Mouse (Mus musculus): ENCODE measurements around the gene Wipf2.
A peak's percentile ranks its signal among the peaks of the same experiment; 100 is the strongest.

The Wipf2 gene

DNA sequence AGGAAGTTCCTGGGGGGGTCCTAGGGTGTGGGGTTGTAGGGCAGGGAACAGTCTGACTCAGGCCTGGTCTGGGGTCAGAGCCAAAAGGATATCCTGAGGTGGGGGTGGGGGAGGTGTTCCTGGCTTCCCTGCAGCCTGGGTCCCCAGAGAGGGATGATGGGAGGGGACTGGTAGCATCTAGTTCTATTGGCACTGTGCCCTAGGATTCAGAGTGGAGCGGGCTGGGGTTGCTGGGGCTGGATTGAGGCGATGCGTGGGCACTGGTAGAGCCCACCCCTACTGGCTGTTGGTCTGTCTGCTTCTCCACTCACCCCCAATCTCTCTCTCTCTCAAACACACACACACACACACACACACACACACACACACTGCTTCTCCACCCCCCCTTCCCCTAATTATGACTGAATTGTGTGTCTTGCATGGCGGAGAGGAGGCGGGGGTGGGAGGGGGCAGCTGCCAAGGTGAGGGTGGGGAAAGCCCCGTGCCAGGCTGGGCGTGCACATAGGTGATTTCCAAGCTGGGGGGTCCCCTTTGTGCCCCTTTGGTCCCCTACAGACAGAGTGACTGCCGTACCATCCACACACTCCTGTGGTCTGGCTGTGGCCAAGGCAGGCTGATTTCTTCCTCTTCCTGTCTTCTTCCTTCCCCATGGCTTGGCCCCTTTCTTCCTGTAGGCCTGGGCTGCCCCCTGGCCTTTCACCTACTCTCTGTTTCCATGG is 79.6 kb downstream of the Wipf2 start:
- peak; percentile 93 for DNase-seq (ENCODE audit: low read depth, low spot score)

DNA sequence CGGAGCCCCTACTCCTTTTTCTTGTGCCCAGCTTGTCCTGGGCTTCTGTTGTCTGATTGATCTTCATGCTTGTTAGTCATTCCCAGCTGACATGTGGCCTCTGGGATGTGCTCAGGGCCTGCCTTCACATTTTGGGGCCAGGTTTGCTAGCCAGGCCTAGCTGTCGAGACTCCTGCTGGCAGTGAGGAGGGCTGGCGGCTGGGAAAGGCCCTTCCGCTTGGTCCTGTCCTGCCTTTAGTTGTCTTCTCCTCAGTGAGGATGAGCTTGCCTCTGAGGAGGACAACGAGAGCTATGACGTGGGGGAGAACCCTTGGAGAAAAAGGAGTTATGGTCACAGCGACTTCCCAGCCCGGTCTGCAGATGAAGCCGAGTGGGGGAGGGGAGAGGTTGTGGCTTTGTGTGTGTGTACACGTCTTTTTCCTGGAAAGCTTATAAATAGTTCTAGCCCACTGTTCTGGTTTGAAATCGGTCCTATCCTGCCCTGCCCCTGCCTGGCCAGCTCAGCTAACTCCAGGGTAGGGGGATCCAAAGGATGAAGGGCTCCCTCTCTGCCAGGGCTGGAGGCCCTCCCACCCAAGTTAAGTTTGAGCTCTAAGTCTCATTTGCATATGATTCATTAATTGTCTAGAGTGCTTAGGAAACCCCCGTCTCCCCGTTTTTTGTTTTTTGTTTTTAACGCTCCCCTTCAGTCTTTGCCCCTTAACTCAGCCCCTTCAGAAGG is 80.5 kb downstream of the Wipf2 start:
- DNase-seq (ENCODE audit: low read depth, low spot score), result peak; percentile 89

DNA sequence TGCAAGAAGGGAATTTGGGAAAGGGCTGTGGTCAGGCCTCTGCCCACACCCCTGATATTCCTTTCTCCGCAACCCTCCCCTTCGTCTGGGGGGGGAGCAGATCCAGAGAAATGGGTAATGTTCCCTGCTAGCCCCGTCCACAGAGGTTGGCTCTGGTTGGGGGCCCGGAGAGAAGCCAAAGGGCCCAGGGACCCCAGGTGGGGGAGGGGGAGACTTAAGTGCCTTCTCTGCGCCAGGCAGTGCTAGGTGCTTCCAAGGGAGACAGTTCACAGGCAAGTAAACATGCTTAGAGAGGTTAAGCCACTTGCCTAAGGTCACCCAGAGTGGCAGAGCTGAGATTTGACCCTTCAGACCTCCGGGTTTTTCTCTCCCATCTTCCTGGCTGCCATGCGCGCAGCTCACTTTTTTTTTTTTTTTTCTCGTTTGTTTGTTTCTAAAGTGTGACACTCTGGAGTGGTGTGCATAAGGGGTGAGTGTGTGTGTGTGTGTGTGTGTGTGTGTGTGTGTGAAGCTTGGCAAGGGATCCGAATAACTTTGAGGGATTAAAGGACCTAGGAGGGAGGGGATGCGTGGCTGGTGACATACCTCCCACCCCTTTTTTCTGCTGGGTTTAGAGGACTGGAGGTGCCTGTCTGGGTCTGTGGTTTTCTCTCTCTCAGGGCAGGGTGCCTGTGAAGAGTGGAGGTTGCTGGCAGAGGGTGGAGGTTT is 81.6 kb downstream of the Wipf2 start:
- DNase-seq (ENCODE audit: low read depth, low spot score), result peak; percentile 35

DNA sequence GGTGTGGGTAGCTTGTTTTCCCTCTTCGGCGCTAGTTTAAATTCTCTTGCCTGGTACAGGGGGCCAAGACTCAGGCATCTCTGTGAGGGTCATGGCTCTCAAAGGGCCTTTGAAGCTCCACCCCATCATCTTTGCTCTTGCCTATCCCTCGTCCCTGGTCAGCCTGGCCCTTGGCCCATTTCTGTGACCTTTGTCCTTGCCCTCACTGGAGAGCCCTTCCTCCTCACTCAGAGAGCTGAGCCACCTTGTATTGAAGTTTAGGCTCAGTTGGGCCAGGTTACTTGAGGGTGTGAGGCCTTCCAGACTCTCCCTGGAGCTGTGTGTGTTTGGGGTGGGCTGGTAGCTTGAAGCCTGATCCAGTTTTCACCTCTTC is 82.2 kb downstream of the Wipf2 start:
- no peak for DNase-seq (ENCODE audit: low read depth, low spot score)

DNA sequence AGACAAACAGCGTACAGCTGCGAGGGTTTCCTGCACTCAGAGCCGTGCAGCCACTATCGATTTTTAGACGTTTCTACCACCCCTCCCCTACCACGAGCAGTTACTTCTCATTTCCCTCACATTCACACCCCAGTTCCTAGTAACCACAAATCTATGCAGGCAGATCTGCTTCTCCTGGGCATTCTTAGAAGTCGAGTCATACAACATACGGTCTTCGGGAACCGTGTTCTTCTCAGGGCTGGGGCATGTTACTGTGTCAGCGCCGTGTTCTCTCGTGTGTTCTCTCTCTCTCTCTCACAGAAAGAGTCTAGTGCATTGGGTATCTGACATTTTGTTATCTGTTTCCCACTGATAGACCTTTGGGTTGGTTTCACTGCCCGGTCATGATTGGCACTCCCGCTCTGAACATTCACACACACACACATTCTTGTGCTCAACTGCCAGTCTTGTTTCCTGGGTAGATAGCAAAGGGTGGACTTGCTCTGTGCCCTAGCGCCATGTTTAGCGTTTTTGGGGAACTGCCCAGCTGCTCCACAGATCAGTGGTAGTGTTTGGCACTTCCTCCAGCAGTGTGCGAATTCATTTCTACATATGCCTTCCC is 84.6 kb downstream of the Wipf2 start:
- peak; percentile 60 for DNase-seq (ENCODE audit: low read depth, low spot score)

DNA sequence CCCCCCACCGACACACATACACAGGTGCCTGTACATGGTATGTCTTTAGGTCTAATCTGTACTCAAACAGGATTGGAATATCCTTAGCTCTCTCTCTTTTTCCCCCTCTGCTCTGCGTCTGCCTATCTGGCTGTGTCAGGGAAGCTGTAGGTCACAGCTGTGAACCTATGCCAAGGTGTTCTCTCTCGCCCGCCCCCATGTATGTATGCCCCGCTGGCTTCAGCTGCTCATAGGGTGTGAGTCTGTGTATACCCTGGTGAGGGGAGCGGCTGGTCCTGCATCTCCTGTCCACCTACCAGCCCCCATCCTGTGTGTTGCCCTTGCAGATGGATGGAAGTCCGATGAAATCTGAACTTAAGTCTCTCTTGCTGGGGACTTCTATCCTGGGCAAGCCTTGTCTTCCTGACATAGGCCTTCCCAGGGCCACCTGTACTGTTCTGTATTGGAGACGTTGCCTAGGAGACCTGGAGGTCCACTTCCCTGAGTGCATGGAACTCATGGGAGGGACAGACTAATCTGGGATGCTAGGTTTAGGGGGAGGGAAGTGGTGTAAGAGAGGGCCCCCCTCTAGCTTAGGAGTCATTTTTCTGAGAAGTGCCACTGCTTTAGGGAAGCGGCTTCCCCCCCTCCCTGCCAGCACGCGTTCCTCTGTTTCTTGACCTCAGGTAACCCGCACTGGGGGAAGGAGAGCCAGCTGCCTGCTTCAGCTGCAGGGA is 86.0 kb downstream of the Wipf2 start:
- DNase-seq (ENCODE audit: low read depth, low spot score), result no peak

DNA sequence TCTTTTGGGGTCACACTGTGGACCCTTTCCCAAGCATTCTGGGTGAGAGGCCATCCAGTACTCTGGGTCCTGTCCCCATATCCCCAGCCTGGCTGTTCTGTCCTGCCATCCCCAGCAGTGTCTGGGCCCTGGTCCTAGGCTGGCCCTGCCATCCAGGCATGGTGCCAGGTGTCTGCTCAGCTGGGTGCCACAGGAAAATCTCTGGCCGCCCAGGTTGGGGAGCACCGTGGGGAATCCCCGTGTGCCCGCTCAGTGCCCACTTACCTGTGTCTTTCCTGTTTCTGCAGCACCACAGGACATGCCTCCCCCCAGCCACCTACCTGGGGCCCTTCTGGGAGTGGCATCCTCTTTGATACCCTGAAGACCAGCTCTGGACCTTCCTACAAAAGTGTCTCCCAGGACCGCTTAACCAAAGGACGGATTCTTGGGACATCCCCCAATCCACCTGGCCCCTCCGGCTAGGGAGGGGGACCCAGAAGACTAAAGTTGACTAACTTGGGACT is 86.6 kb downstream of the Wipf2 start:
- no peak for DNase-seq (ENCODE audit: low read depth, low spot score)

DNA sequence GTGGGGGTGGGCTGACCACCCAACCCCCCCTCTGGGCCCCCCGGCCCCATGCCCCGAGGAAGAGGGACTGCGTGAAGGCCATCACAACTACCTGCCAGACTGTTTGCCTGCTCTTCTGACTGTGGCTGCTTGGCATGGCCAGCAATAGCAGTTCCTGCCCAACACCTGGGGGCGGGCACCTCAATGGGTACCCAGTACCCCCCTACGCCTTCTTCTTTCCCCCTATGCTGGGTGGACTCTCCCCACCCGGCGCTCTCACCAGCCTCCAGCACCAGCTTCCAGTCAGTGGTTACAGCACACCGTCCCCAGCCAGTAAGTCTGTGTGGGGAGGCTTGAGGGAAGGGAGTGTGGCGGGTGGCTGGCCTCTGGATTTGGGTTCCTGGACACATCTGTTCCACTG is 87.0 kb downstream of the Wipf2 start:
- DNase-seq (ENCODE audit: low read depth, low spot score), result no peak

DNA sequence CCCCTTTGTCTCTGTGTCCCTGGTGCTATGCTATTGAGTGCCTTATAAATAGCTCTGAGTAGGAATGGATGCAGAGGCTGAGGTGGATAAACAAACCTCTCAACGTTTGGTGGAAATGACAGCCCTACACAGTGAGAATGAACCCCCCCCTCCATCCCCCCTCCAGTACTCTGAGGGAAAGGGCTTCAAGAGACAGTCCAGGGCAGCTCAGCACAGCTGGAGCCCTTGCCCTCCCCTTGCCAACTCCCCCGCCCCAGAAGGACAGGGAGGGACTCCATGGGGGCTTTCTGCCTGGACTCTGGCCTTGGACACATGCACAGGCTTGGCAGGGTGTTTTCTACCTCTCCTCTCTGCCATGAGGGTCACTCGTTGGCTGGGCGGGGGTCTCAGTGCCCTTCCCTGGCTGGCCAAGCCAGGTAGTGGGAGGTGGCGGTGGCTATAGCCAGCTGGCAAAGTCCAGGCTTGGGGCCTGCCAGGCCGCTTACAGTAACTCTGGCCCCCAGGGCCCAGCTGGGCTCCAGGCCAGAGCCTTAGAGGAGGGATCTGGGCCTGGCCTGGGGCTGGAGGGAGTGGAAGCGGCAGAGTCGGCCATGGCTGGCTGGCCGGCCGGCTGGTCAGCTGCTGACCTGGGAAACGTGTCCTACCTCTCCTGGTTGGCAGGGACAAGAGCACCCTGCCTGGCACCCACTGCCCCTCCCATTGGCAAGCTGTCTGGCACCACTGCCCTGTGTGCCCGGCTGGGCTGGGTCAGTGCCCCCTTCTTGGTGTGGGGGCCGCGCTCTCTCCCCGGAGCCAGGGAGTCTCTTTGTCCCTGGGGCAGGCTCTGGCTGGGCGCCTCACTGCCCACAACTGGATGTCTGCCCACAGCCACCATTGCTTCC is 87.8 kb downstream of the Wipf2 start:
- no peak for DNase-seq (ENCODE audit: low read depth, low spot score)

DNA sequence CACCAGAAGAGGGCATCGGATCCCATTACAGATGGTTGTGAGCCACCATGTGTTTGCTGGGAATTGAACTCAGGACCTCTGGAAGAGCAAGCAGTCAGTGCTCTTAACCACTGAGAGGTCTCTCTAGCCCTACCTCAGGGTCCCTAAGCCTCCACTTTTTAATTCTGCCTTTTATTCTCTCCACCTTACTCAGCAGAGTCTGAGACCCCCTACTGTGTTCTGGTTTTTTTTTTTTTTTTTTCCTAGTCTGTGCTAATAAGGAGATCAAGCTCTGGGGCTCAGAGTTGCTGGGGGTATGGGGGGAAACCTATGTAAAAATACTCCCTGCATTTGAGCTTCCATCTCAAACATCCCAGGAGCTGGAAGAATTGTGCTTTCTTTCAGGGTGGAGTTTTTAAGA is 88.7 kb downstream of the Wipf2 start:
- no peak for DNase-seq (ENCODE audit: low read depth, low spot score)

DNA sequence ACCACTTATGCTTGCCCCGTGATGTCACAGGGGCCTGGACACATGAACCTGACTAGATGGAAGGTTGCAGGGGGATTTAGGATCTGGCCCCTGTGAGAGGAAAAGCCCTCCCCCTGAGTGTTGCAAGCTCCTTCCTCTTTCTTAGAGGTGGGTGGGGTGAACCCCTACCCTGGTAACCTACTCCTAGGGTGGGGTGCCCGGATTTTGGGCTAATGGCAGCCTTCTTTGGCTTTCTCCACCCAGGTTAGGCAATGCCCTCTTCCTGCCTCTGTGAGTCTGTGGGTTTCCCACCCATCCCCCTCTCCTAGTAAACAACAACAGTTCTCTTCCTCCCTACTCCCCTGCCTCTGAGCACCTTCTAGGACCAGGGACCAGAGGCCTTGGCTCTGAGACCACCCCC is 89.3 kb downstream of the Wipf2 start:
- DNase-seq (ENCODE audit: low read depth, low spot score), result no peak

DNA sequence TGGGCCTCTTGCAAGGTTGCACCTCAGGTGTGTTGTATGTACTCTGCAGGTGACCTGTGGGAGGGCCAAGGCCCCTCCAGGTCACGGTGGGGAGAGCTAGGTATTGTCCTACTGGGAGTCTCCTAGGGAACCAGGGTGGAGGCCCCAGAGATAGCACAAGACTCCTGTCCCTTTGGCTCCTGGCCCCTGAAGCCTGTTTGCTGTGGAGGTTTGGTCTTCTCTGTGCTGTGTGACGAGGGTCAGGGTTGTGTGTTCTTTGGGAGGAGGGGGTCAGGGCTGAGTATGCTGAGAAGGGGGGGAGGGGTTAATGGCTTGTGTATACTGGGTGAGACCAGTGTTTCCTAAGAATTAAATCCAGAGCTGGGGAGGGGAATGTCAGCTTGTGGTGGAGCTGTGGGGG is 89.9 kb downstream of the Wipf2 start:
- DNase-seq (ENCODE audit: low read depth, low spot score), result no peak

DNA sequence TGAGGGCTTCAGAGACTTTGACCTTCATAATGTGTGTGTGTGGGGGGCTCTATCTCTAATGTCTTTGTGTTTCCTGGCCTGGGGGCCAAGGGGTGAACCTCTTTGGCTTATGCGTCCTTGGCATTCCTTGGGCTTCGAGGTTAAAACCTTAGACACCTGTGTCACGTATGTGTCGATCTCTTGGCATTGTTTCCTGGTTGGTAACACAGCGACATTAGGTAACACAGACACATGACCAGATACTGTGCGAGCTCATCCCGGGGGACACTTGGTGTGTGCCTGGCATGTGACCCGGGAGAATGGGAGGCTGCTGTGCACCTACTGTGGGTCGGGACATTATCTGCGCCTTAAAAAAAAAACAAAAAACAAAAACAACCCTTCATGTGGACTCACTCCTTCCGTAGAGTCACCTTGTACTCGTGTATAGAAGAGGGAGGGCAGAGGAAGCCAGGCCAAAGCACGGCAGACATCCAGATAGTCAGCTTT is 90.4 kb downstream of the Wipf2 start:
- no peak for DNase-seq (ENCODE audit: low read depth, low spot score)

DNA sequence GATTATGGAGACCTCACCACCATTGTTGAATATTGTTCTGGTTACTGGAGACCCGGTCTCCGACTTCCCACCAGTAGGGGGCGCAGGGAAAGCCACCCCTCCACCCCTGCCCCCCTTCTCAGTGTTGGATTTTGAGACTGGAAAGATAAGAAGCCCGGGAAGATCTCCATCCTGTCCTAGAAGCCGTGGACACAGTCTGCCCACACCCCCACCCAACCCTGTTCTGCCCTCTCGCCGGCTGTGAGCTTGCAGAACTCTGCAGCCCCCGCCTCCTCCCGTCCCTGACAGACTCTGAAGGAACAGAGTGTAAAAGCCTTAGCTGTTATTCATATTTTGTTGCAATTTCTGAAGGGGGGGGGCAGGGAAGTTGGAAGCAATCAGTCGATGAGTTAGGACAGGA is 90.9 kb downstream of the Wipf2 start:
- peak; percentile 41 for DNase-seq (ENCODE audit: low read depth, low spot score)

Measured in A20 (cell line).